Comparison of ENCODE assay signal across 17 mouse cellular contexts in genomic region chrX:52455074-52455588, GRCm38 (mm10).
A peak's percentile ranks its signal among the peaks of the same experiment; 100 is the strongest.
DNase-seq lines count a peak whose midpoint lies in the region; ATAC-seq and TF ChIP-seq lines count a peak whose summit lies in the region.
"Had no signal": no experiment of that assay in that cellular context is flagged by ENCODE, and none has a peak within 500 bp of the region (broad histone marks: within the 10 kb centered on the region; RNA-seq: fewer than 3 reads in every experiment).

No protein-coding gene starts in this region.

- no peak for TF ChIP-seq EP300 in stomach, postnatal 0 days (optimal IDR thresholded peaks at IDR 0.05)

- peak overlapping the region; percentile 13; the same call in 1 of the 2 replicates for H3K4me2 ChIP-seq in heart, embryonic 12.5 days
- H3K4me2 ChIP-seq in intestine, embryonic 15.5 days (replicated peaks): no peak overlapping the region
- no peak overlapping the region for H3K4me2 ChIP-seq in intestine, postnatal 0 days (replicated peaks; ENCODE audit: low read depth)
- no peak overlapping the region for H3K4me2 ChIP-seq in stomach, embryonic 14.5 days (replicated peaks; ENCODE audit: low read depth, low read length)
- no peak overlapping the region for H3K4me2 ChIP-seq in stomach, postnatal 0 days (replicated peaks; ENCODE audit: low read depth)
- H3K4me2 ChIP-seq: hindbrain, embryonic 15.5 days; midbrain, embryonic 12.5 days; neural tube, embryonic 13.5 days had no signal

- H3K9me3 ChIP-seq in heart, embryonic 12.5 days (replicated peaks): no peaks in the 10 kb centered on the region
- no peaks in the 10 kb centered on the region for H3K9me3 ChIP-seq in intestine, embryonic 15.5 days
- no peaks in the 10 kb centered on the region for H3K9me3 ChIP-seq in intestine, postnatal 0 days (ENCODE audit: control insufficient read depth)
- no peaks in the 10 kb centered on the region for H3K9me3 ChIP-seq in stomach, embryonic 14.5 days (ENCODE audit: control insufficient read depth, low read depth, low read length)
- no peaks in the 10 kb centered on the region for H3K9me3 ChIP-seq in stomach, postnatal 0 days (ENCODE audit: control insufficient read depth, low read length)
- H3K9me3 ChIP-seq: hindbrain, embryonic 15.5 days; midbrain, embryonic 12.5 days; neural tube, embryonic 13.5 days had no signal

- no peaks in the 10 kb centered on the region for H3K36me3 ChIP-seq in heart, embryonic 12.5 days
- no peaks in the 10 kb centered on the region for H3K36me3 ChIP-seq in intestine, embryonic 15.5 days
- H3K36me3 ChIP-seq in intestine, postnatal 0 days (ENCODE audit: control insufficient read depth, insufficient read depth): no peaks in the 10 kb centered on the region
- no peaks in the 10 kb centered on the region for H3K36me3 ChIP-seq in stomach, embryonic 14.5 days (ENCODE audit: control insufficient read depth, insufficient read depth, low read length)
- H3K36me3 ChIP-seq in stomach, postnatal 0 days (ENCODE audit: control insufficient read depth, insufficient read depth, low read length): no peaks in the 10 kb centered on the region
- H3K36me3 ChIP-seq: hindbrain, embryonic 15.5 days; midbrain, embryonic 12.5 days; neural tube, embryonic 13.5 days had no signal

- H3K4me3 ChIP-seq in heart, embryonic 12.5 days: no peak overlapping the region
- no peak overlapping the region for H3K4me3 ChIP-seq in intestine, embryonic 15.5 days (replicated peaks)
- H3K4me3 ChIP-seq in intestine, postnatal 0 days (ENCODE audit: low read depth, low read length): no peak overlapping the region
- no peak overlapping the region for H3K4me3 ChIP-seq in stomach, embryonic 14.5 days (ENCODE audit: low read depth, low read length)
- H3K4me3 ChIP-seq in stomach, postnatal 0 days (ENCODE audit: low read depth, low read length): no peak overlapping the region
- H3K4me3 ChIP-seq: hindbrain, embryonic 15.5 days; midbrain, embryonic 12.5 days; neural tube, embryonic 13.5 days had no signal

- H3K9ac ChIP-seq in heart, embryonic 12.5 days: no peak overlapping the region
- H3K9ac ChIP-seq in intestine, embryonic 15.5 days: no peak overlapping the region
- no peak overlapping the region for H3K9ac ChIP-seq in intestine, postnatal 0 days (ENCODE audit: low read depth, low read length)
- H3K9ac ChIP-seq in stomach, embryonic 14.5 days (replicated peaks; ENCODE audit: low read depth, low read length): no peak overlapping the region
- H3K9ac ChIP-seq in stomach, postnatal 0 days (ENCODE audit: low read length): no peak overlapping the region
- H3K9ac ChIP-seq: hindbrain, embryonic 15.5 days; liver, embryonic 14.5 days; midbrain, embryonic 12.5 days; neural tube, embryonic 13.5 days had no signal

- DNase-seq in heart, adult 18-20 months: no peak
- DNase-seq in stomach, postnatal 0 days (ENCODE audit: low spot score): no peak
- no peak for DNase-seq in T-cell, adult 2 months (ENCODE audit: low spot score)
- DNase-seq in cerebellum, adult 9-10 months: no peak
- DNase-seq: cerebellum, adult 9-11 months; right cerebral cortex, postnatal 14 days; thymus, postnatal 25 days had no signal

- WGBS in heart, embryonic 12.5 days: 25% methylated on average over 5 of the region's 5 CpGs
- 44% methylated on average over 5 of the region's 5 CpGs for whole genome bisulfite sequencing in intestine, embryonic 15.5 days
- 44% methylated on average over 5 of the region's 5 CpGs for WGBS in intestine, postnatal 0 days
- 38% methylated on average over 5 of the region's 5 CpGs for WGBS in stomach, embryonic 14.5 days
- 37% methylated on average over 5 of the region's 5 CpGs for WGBS in stomach, postnatal 0 days

- ATAC-seq in heart, embryonic 12.5 days (ENCODE audit: insufficient number of reproducible peaks, low FRiP score): no peak
- ATAC-seq in intestine, embryonic 15.5 days: no peak
- no peak for ATAC-seq in intestine, postnatal 0 days
- ATAC-seq in stomach, embryonic 14.5 days (ENCODE audit: insufficient number of reproducible peaks, insufficient read depth, low FRiP score, low read depth): no peak
- ATAC-seq in stomach, postnatal 0 days (ENCODE audit: low FRiP score, low TSS enrichment): no peak
- ATAC-seq: forebrain, embryonic 16.5 days; Patski had no signal

- no peak for TF ChIP-seq CTCF in intestine, postnatal 0 days (IDR thresholded peaks at IDR 0.05; ENCODE audit: low read depth)
- TF ChIP-seq CTCF in stomach, postnatal 0 days (IDR thresholded peaks at IDR 0.05; ENCODE audit: low read depth): no peak

- H3K4me1 ChIP-seq in heart, embryonic 12.5 days (replicated peaks): peaks cover 5% of the 10 kb centered on the region; the same call in 1 of the 2 replicates
- no peaks in the 10 kb centered on the region for H3K4me1 ChIP-seq in intestine, embryonic 15.5 days (replicated peaks)
- no peaks in the 10 kb centered on the region for H3K4me1 ChIP-seq in intestine, postnatal 0 days (replicated peaks; ENCODE audit: control insufficient read depth, insufficient read depth, low read length)
- 0 out of 2 replicates have a peak, but pooled peaks cover 3% of the 10 kb centered on the region for H3K4me1 ChIP-seq in stomach, embryonic 14.5 days (ENCODE audit: control insufficient read depth, insufficient read depth, low read length)
- H3K4me1 ChIP-seq in stomach, postnatal 0 days (replicated peaks; ENCODE audit: control insufficient read depth, insufficient read depth): no peaks in the 10 kb centered on the region
- H3K4me1 ChIP-seq: hindbrain, embryonic 15.5 days; midbrain, embryonic 12.5 days; neural tube, embryonic 13.5 days had no signal

- no peaks in the 10 kb centered on the region for H3K27me3 ChIP-seq in heart, embryonic 12.5 days (replicated peaks)
- H3K27me3 ChIP-seq in intestine, embryonic 15.5 days (replicated peaks): no peaks in the 10 kb centered on the region
- no peaks in the 10 kb centered on the region for H3K27me3 ChIP-seq in intestine, postnatal 0 days (replicated peaks; ENCODE audit: control insufficient read depth, insufficient read depth, low read length)
- no peaks in the 10 kb centered on the region for H3K27me3 ChIP-seq in stomach, embryonic 14.5 days (ENCODE audit: control insufficient read depth, insufficient read depth, low read length)
- H3K27me3 ChIP-seq in stomach, postnatal 0 days (ENCODE audit: control insufficient read depth, insufficient read depth, low read length): no peaks in the 10 kb centered on the region
- H3K27me3 ChIP-seq: hindbrain, embryonic 15.5 days; midbrain, embryonic 12.5 days; neural tube, embryonic 13.5 days had no signal

- peak overlapping the region; percentile 85 for H3K27ac ChIP-seq in heart, embryonic 12.5 days (ENCODE audit: poor library complexity, severe bottlenecking)
- H3K27ac ChIP-seq in intestine, embryonic 15.5 days: 0 out of 2 replicates have a peak overlapping the region, but pooled peaks have one; percentile 36
- H3K27ac ChIP-seq in intestine, postnatal 0 days (ENCODE audit: low read depth, low read length): no peak overlapping the region
- H3K27ac ChIP-seq in stomach, embryonic 14.5 days (ENCODE audit: low read length): peak overlapping the region; percentile 39; the same call in 1 of the 2 replicates
- no peak overlapping the region for H3K27ac ChIP-seq in stomach, postnatal 0 days (replicated peaks)
- H3K27ac ChIP-seq: hindbrain, embryonic 15.5 days; liver, embryonic 14.5 days; midbrain, embryonic 12.5 days; neural tube, embryonic 13.5 days had no signal

Comparison
In these comparisons a context has a peak if more than half of its experiments do, and no peak if none do; other contexts are left out.
1. H3K27ac ChIP-seq: peak in heart, embryonic 12.5 days (single experiment), intestine, embryonic 15.5 days (single experiment) and stomach, embryonic 14.5 days (single experiment); none in intestine, postnatal 0 days (single experiment) and stomach, postnatal 0 days (single experiment).